Mouse (Mus musculus) cortical plate, adult 2 months (tissue): ENCODE data around the gene Mettl9. TPM values are rescaled to one million over a fixed set of nuclear protein-coding genes. Genes with fewer than 3 reads are reported as not detected.
A peak's percentile ranks its signal among the peaks of the same experiment; 100 is the strongest.
"Not testable (repeated sequence)": the region's sequence is repeated elsewhere in the genome, so short reads cannot be mapped to it uniquely, and the experiment has no call there.

ENCODE experiments used
- H3K27ac ChIP-seq: fragments of 200-500 bp; 2 replicates; pipeline ENCODE4 v1.5.1; 2012; ENCODE audit warnings: low read length, control low read depth, inconsistent platforms; ENCODE audit not compliant: insufficient read depth
- H3K4me1 ChIP-seq: fragments of 200-500 bp; 2 replicates; pipeline ENCODE4 v1.6.1; 2011; ENCODE audit warnings: low read length; ENCODE audit not compliant: control insufficient read depth, insufficient read depth
- H3K4me3 ChIP-seq: fragments of 200-500 bp; 2 replicates; pipeline ENCODE4 v1.5.1; 2011; ENCODE audit warnings: mild to moderate bottlenecking, low read length, control low read depth; ENCODE audit not compliant: insufficient read depth
- CTCF ChIP-seq: fragments of 200-500 bp; IDR thresholded peaks from 2 replicates; pipeline ENCODE4 v1.5.1; 2011; ENCODE audit warnings: mild to moderate bottlenecking, control low read depth, low read length; ENCODE audit not compliant: insufficient read depth; ENCODE audit errors: extremely low read depth
- POLR2A ChIP-seq: fragments of 200-500 bp; IDR thresholded peaks from 2 replicates; pipeline ENCODE4 v1.6.1; 2011; ENCODE audit warnings: mild to moderate bottlenecking, low read length, control low read depth; ENCODE audit not compliant: insufficient read depth; ENCODE audit errors: extremely low read depth
- polyA plus RNA-seq: library from polyadenylated mRNA; depleted of rRNA; stranded (reverse); fragments of >200 nt; gene quantifications from 2 replicates; pipeline ENCODE4 v1.2.3, GENCODE M21; 2012

The Mettl9 gene
- polyA plus RNA-seq, 1 experiment: 55.7 TPM

DNA sequence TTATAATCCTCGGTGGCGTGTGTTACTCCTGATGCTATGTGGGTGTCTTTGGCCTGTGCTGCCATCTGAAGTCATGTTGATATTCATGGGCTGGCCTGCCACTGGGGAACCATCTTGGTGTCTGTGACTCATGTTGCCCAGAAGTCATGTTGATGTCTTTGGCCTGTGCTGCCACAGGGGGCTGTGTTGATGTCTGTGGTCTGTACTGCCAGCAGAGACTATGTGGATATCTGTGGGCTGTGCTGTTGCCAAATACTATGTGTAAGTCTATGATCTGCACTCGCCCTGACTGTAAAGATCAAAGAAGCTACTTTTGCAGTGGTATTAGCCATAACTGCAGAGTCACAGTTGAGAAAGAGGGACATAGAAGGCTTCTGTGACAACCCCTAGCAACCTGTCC, 15.5 kb upstream of the Mettl9 start:
- Histone ChIP-seq H3K4me1 (no peaks in the 10 kb centered on the region), H3K27ac (no peak overlapping the region), H3K4me3 (no peak overlapping the region)
- no peak for TF ChIP-seq POLR2A
- no peak for TF ChIP-seq CTCF

DNA sequence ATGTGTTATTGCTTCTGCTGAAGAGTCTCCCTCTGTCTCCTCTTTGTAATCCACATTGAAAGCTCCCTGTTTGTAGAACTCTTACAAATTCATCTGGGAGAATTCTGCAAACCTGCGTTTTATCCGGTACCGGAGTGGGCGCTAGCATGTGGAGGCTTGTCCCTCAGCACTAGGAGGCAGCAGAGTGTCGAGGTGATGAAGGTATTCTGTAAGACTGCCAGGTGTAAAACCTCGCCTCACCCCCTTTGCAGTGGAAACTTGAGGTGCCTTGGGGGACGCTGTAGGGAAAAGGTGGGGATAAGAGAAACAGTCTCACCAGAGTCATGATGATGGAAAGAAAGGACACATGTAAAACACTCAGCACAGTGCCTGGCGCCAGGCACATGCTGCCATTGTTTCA, 14.0 kb upstream of the Mettl9 start:
- Histone ChIP-seq H3K4me1 (no peaks in the 10 kb centered on the region), H3K4me3 (no peak overlapping the region), H3K27ac (no peak overlapping the region)
- TF ChIP-seq CTCF (peak; percentile 29), POLR2A (no peak)

DNA sequence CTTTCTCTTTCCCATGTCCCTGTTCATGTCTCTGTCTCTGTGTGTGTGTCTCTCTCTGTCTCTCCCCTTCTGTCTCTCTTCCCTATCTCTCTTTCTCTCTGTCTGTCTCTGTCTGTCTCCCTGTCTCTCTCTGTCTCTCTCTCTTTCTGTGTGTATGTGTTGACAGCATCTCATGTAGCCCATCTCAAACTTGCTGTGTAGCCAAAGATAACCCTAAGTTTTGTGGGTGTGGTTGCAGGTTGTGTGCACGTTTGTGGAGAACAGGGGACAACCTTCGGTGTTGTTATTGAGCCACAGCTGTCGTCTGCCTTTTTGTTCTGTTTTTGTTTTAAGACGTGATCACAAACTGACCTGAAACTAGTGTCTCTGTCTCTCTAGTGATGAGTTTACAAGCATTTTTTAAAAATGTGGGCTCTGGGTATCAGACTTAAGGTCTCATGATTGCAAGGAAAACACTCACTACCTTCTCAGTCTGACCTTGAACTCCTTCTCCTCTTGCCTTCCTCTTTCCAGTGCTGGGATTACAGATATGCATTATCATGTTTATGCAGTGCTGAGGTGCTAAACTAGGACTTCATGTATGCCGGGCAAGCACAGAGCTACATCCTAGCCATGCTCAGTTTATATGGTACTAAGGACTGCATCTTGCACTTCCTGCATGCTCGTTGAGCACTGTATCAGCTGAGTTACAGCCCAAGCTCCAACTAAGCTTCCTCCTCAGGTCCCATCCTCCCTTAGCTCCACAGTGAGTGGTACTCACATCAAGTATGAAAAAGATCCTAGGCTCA, 8.8 kb upstream of the Mettl9 start:
- no peak overlapping the region for H3K27ac ChIP-seq
- no peaks in the 10 kb centered on the region for H3K4me1 ChIP-seq
- TF ChIP-seq POLR2A: no peak
- TF ChIP-seq CTCF: no peak
- H3K4me3 ChIP-seq: no peak overlapping the region

DNA sequence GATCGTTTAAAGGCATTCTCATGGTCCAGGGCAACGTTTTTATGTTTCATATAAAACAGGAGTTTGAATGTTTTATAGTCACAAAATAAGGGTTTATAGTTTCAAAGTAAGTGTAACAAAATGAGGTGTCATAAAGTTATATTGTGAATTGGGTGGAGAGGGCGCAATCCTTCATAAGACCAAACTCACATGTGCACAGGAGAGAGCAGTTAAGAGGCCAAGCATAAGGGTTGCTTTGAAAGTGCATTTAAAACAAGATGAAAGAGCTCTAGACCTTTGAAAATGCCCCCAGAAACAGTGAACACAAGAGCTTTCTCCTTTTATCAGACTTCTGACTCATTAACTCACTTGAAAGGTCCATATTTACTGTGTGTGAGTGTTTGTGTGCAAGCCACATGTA, 7.9 kb upstream of the Mettl9 start:
- H3K4me3 ChIP-seq: no peak overlapping the region
- TF ChIP-seq POLR2A (no peak), CTCF (no peak)
- H3K4me1 ChIP-seq: no peaks in the 10 kb centered on the region
- no peak overlapping the region for H3K27ac ChIP-seq

DNA sequence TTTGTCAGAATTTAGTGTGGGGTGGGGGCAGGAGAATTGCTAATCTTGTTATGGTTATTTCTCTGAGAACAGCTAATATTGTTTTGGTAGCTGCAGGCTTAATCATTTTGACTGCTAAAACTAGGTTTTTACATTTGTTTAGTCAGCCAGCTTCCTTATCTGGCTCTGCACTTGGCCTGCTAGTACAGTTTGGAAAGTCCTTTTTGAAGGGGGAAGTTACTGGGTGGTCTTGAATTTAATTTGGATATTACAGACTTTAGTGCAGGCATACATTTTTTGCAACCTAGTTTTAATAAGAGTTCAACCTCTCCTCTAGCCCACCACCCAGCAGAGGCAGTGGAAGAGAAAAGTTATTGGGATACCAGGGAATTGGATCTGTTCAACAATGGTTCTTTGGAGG, 4.3 kb upstream of the Mettl9 start:
- not testable (repeated sequence) for H3K4me3 ChIP-seq, H3K27ac ChIP-seq, H3K4me1 ChIP-seq

DNA sequence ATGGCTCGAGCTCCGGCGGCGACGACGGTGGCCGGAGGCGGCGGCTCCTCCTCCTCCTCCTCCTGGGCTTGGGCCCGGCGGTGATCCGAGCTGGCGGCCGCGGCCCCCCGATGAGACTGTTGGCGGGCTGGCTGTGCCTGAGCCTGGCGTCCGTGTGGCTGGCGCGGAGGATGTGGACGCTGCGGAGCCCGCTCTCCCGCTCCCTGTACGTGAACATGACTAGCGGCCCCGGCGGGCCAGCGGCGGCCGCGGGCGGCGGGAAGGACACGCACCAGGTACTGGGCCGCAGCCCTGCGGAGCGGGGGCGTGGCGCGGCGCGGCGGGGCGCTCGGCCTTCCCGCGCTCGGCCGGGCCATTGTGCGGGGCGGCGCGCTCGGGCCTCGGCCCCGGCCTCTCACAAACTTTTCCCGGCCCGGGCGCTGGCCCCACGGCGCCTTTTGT, 476 bp downstream of the Mettl9 start:
- peak overlapping the region; percentile 59 for H3K4me3 ChIP-seq
- TF ChIP-seq POLR2A (no peak), CTCF (no peak)
- H3K4me1 ChIP-seq: peaks cover 3% of the 10 kb centered on the region; the same call in 1 of the 2 replicates
- peak overlapping the region; percentile 97 for H3K27ac ChIP-seq

DNA sequence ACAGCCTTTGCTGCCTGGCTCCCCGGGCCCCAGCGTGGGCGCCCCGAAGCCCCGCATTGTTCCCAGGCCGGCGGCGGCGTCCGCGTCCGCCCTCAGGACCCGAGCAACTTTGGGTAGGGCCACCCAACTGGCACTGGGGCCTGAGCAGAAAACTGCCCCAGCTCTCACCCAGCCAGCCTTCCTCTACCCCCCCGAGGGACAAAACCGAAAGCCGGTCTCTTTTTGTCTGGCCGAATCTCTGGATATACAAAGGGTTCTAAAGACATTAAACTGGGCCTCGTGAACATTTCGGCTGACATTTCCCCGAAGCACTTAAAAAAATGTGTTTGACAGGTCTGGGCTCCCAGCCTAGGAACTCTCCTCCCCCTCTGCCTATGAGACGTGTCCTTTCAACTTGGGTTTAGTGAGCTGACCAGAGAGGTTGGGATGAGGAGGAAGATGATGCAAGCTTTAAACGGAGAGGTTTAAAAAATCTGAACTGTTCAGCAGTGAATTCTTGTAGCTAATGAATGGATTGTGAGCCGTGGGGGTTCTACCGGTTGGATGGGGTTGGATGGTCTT, 996 bp downstream of the Mettl9 start:
- peak overlapping the region; percentile 59 for H3K4me3 ChIP-seq
- TF ChIP-seq POLR2A (no peak), CTCF (no peak)
- H3K27ac ChIP-seq: peak overlapping the region; percentile 97

DNA sequence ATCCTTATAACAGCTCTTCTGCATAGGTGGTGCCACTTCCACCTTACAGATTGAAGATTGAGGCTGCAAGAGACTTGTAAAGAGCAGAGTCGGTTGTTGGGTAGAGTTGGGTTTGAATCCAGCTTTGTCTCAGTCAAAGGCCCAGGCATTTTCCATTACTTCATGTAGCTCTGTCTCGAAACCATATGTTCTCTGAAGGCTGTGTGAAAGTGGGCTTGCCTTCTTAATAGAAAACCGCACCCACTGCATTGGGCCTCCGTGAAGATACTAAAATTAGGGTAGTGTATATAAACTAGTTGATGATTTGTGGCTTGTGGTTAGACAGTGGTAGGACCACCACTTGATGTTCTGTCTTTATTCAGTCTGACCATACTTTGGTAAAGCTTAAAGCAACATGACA, 6.3 kb downstream of the Mettl9 start:
- no peak overlapping the region for H3K4me3 ChIP-seq
- peaks cover 1% of the 10 kb centered on the region; the same call in 1 of the 2 replicates for H3K4me1 ChIP-seq
- no peak overlapping the region for H3K27ac ChIP-seq
- TF ChIP-seq CTCF (no peak), POLR2A (no peak)

More for the DNA sequence above, 996 bp downstream of the Mettl9 start:
- H3K4me1 ChIP-seq: peaks cover 3% of the 10 kb centered on the region; the same call in 1 of the 2 replicates

DNA sequence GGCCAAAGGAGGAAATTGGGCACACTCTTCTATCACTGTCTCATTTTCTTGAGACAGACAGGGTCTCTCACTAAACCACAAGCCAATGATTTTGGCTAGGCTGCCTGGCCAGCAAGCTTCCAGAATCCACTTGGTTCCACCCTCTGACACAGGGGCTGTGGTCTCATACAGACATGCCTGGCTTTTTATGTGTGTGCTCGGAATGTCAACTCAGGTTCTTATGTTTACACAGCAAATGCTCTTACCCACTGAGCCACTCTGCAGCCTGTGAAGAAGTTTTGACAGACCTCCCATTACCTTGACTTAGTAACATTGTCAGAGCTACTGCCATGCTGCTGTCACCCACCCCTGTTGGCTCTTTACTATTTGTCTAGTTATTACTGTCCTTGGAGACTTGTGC, 7.7 kb downstream of the Mettl9 start:
- H3K4me3 ChIP-seq: no peak overlapping the region
- no peak for TF ChIP-seq CTCF
- no peak for TF ChIP-seq POLR2A
- no peak overlapping the region for H3K27ac ChIP-seq

DNA sequence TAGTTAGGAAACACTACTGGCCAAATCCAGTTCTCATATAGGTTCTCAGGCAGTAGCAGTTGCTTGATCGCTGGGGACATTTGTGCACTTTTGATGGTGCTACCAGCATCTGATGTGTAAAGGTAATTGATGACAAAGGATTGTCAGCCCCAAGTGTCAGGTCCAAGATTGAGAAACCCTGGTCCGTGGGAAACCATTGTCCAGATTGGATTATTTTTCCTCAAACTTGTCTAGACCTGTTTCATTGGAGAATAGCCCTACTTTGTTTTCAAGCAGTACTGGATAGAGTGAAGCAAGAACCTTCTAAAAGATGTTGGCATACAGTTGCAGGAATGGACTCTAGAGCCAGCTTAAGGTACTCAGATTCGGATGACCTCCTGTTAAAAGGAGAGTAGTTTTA, 8.8 kb downstream of the Mettl9 start:
- no peak for TF ChIP-seq POLR2A
- TF ChIP-seq CTCF: no peak
- H3K4me3 ChIP-seq: no peak overlapping the region
- no peak overlapping the region for H3K27ac ChIP-seq
- no peaks in the 10 kb centered on the region; the same call in 1 of the 2 replicates for H3K4me1 ChIP-seq

More for the DNA sequence above, 7.7 kb downstream of the Mettl9 start:
- no peaks in the 10 kb centered on the region; the same call in 1 of the 2 replicates for H3K4me1 ChIP-seq
